Mouse (Mus musculus) bone marrow macrophage, adult 2 months (primary cell): ENCODE results near the gene Rpl24.

Source experiments
- CTCF ChIP-seq: IDR thresholded peaks from 2 replicates; pipeline ENCODE4 v1.5.1; 2012; ENCODE audit warnings: low read depth, mild to moderate bottlenecking, low read length, moderate library complexity
- POLR2A ChIP-seq: IDR thresholded peaks from 2 replicates; pipeline ENCODE4 v1.6.1; 2012; ENCODE audit warnings: mild to moderate bottlenecking, low read depth, low read length, borderline replicate concordance

- TF ChIP-seq POLR2A (no peak), CTCF (no peak)
These were observed 17.1 kb upstream of the Rpl24 start for GRCm38 (mm10) chr16:55948963-55949362.
